Mouse (Mus musculus) lung, postnatal 0 days (tissue): Measurements from ENCODE around the gene Cct4.

Source experiments
- CTCF ChIP-seq: IDR thresholded peaks from 2 replicates; pipeline ENCODE4 v1.5.1; 2016; ENCODE audit warnings: antibody characterized with exemption, mild to moderate bottlenecking
- EP300 ChIP-seq: IDR thresholded peaks from 2 replicates; pipeline ENCODE4 v1.6.1; 2016; ENCODE audit warnings: antibody characterized with exemption, mild to moderate bottlenecking, control low read depth

GRCm38 (mm10) chr11:23017943-23018342, 27.6 kb downstream of the Cct4 start:
- TF ChIP-seq CTCF (no peak), EP300 (no peak)
